Mouse (Mus musculus) left cerebral cortex, postnatal 14 days (tissue): ENCODE results near the gene Pdpn. TPM values are rescaled to one million over a fixed set of nuclear protein-coding genes. Genes with fewer than 3 reads are reported as not detected.

ENCODE experiments used
- DNase-seq, 2 experiments: peaks; one replicate each; pipeline ENCODE4 v3.0.0; 2021 to 2022; ENCODE audit warnings: low spot score in 2 of 2, mixed read lengths in 1 of 2
- intact Hi-C: fragments of 180-260 bp; cut with DNase I; formaldehyde crosslinking; loops from one replicate; pipeline ENCODE4 v1.15.1; 2025
- total RNA-seq, 2 experiments: library from RNA; stranded (reverse); gene quantifications; 2 replicates each; pipeline ENCODE4 v1.2.3; 2021

Pdpn gene
- total RNA-seq, 2 experiments from 2014 or later, result 11.7 to 12.7 TPM

DNA sequence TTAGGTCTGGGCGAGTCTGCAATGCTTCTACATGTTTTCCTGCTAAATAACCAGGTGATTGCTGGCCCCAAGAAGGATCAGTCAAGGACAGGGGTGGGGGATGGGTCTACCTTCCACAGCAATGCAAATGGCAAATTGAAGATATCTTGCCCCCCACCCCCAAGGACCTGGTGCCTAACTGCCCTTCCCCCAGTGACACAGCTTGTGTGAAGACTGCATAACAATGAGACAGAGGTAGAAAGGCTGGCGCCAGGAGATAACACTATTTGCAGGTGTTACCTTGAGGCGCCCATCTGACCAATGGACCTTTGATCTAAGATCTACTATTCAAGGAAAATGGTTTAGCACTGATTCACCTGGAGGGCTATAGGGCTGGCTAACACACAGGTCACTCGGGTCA lies 2.5 kb upstream of the Pdpn start:
- no peak for DNase-seq
- intact Hi-C loops, result no loop called here

DNA sequence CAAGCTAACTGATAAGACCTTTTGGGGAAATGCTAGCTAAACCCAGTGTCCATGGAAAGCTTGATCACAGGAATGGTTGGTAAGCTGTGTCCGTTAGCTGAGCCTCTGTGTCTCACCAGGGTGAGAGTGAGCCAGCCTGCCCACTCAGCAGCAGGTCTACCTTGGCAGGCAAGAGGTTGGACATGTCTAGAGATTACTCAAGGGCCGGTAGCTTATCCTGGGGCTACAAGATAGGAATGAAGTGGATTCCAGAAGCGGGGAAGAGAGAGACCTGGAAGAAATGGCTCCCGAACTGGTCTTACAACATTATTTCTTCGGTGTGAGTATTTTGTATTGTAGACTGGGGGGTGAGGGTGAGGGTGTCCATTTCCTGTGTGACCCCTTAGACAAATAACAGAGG lies 1.7 kb upstream of the Pdpn start:
- intact Hi-C loops, result no loop called here
- no peak for DNase-seq

DNA sequence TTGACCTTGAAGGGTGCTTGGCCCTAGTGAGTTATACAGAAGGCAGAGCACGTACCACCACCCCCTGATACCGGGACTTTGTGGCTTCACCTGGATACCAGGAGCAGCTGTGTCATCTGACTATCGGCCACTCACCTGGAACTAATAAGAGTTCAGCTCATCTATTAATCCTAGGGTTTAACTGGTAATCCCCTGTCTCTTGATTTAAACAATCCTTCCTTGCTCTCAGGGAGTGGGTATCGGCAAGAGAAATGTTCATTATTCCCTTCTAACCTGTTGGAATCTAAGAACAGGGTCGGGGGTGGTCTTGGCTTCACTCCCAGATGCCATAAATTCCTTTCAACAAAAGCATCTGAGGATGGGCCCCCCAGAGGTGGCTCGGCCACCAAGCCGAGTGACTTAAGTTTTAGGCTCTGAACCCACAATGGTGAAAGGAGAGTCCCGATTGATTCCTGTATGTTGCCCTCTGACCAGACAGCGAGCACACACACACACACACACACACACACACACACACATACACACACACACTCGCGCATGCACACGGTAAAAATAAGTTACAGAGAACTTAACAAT lies 837 bp upstream of the Pdpn start:
- intact Hi-C loops, result no loop called here
- no peak for DNase-seq

DNA sequence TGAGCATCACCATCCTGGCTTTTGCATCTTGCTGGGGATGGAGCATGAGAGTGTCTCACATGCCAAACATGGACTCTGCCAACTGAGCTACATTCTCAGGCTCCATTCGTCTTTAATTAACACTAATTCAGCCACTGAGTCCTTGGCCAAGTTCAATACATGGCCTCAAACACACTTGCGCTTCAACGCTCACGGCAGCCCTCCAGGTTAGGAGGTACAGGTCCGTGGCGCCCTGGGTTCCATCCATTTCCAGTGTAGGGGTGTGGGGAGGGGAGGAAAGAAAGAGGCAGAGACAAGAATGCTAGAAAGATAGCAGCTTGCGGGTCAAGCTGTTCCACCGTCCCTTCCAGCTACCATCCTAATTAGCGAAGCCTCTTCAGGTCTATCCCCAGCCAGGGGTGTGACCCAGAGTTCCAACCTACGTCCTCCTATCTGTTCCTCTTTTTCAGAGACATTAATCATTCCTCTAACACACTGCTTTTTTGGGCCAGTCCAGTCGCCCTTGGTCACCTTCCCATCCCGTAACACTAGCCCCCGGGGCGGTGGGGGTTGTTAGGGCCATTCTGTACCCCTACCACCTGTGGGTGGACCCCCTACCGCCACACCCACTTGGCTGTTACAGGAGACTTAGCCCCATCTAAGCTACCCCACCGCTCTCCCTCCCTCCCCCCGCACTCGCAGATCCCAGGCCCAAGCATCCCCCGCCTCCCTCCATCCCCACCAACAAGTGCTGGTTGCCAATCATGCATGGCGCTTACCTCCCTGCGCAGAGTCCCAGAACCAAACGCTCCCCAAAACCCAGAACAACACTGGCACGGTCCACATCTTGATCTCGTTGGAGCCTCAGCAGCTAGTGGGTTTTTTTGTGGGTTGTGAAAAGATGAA lies 691 bp downstream of the Pdpn start:
- intact Hi-C loops, result no loop called here
- DNase-seq, result no peak

DNA sequence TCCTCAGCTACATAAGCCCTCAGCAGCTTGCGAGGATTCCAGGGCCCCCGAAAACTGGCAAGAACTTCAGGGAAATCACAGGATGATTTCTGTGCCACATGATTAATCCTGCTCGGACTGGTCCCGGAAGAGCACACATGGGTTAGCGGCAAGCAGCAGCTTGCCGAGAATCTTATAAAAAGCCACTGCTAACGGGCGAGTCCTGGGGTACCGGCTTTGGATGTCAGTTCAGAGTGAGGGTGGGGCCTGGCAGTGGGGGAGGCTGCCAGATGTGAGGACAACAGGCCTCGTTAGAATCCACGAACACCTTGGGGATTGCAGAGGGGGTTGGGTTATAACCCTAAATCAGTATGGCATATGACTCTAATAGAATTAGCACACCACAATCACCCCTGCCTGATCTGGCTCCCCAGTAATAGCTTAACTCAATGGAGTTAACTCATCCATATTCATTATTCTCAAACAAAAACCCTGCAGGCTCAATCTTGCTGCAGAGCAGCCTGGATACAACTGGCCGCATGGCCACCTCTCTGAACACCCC lies 2.3 kb downstream of the Pdpn start:
- intact Hi-C loops, result no loop called here
- no peak for DNase-seq

DNA sequence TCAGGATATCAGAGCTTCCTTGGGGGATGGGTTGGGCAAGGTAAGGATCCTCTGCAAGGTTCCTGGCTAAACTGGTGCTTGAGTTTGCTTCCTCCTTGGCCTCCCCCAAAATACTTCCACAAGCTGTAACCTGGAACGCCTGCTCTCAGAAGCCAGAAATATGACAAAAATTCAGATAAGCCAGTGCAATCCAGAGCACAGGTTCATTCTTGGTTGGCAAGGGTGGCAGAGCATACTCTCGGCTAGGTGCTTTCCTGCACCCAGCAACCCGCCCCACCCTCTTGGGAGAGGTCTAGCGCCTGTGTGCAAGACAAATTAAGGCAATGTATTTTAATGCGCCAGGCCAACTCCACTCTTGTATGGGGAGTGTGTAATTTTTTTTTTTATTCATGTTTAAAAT lies 3.2 kb downstream of the Pdpn start:
- intact Hi-C loops, result no loop called here
- DNase-seq, result no peak

DNA sequence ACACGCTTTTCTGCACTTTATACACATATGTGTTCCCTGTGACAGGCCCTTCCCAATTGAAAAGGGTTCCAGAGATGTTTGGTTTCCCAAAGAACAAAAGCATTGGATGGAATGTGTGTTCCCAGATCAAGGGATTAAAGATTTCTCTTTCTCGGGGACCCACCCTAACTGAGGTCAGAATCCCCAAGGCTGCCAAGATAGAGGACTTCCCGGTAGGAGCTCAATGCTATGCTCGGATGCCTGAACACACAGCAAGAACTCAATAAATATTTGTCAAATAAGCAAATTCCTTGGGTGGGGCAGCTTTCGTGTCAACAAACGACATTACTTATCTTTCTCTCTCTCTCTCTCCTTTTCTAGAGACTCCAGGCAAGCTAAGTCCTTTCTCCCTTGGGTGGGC lies 5.0 kb downstream of the Pdpn start:
- intact Hi-C loops, result no loop called here
- DNase-seq, result no peak

DNA sequence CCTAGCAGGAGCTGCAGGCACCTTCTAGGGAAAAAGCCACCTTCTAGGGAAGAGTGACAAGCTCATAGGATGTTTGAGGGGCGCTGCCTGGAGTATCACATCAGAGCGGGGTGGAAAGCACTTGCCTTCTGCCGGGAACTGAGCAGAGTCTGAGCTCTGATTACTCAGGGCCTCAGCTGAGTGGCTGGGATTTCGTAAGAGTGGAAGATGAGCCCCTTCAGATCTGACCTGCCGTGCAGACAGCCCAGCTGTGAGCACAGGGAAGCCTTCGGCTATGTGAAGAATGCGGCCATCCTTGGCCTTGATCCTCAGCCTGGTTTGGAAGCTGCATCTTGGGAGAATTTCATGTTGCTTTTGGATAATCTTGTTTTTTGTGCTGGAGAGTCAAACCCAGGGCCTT lies 10.5 kb downstream of the Pdpn start:
- no peak for DNase-seq
- intact Hi-C loops, result no loop called here

DNA sequence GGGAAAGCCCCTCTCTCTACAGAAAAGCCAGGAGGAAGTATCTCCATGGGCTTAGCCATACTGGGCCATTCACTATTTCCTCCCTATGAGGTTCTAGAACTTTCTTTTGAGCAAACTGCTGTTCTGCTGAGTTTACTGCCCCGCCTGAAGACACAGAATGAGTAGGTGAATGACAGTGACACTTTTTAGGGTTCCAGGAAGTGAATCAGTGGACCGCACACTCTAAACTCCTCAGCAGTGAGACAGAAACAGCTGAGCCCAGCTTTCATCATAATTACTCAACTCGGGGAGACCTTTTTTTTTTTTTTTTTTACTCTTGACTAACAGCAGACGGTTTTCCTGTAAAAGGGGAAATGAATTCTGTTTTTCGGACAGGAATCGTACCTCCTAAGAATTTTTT lies 10.9 kb downstream of the Pdpn start:
- no peak for DNase-seq
- intact Hi-C loops, result no loop called here

DNA sequence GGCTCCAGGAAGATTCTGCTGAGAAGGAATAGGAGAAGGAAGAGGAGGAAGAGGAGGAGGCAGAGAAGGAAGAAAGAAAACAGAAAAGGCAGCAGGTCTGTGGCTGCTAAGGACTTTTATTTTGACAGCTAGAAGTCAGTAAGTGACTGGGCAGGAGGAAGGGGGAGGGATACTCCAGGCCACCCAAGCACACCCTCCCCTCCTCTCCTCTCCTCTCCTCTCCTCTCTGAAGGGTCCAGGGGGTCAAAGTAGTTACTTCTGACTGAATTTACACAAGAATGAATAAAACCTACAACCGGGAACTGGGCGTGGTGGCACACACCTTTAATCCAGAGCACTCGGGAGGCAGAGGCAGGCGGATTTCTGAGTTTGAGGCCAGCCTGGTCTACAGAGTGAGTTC lies 12.3 kb downstream of the Pdpn start:
- intact Hi-C loops, result no loop called here
- no peak for DNase-seq

DNA sequence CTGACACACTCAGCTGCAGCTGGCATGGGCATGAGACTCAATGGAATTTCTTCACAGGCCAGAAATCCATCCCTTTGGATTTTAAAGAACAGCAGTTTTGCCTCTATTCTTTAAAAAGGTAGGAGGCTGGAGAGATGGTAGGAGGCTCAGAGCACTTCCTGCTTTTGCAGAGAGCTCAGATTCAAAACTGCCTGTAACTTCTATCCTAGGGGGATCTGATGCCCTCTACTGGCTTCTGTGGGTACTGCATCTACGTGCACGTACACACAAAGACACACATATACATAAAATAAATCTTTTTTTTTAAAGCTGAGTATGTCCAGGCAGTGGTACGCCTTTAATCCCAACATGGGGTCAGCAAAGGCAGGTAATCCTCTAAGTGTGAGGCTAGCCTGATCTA lies 19.2 kb downstream of the Pdpn start:
- intact Hi-C loops, result no loop called here
- peak; percentile 34 to 52 for DNase-seq

DNA sequence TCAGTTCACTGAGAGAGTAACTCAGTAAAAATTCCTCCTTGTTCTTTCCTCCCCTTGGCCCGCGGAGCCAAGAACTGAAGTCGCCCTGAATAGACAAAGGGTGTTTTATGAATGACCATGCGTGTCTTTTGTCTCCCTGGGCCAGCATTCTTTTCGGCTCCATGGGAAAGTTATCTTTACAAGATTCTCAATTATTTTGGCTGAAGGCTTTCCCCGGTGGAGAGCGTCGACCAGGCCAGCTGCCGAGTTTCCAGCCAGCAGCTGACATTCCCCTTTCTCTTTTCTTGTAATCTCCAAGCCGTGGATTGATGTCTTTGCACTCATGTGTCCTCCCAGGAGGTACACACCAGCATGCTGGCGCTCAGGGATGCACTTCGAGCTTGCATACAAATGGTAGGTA lies 19.7 kb downstream of the Pdpn start:
- intact Hi-C loops, result no loop called here
- no peak for DNase-seq

DNA sequence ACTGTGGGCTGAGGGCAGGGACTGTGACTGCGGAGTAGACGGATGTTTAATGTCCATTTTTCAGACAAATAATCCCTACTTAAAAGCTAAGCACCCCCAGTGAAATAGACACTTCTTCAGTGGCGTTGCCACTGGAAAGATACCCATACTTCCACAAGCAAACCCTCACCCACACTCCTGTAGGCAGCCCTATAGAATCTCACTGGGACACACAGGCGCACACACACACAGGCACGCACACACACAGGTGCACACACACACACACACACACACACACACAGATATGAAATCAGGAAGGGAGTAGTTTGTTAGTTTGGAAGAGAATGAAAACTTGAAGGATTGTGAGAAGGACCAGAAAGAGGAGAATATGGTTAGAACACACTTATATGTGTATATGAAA lies 20.3 kb downstream of the Pdpn start:
- DNase-seq, result no peak
- intact Hi-C loops, result no loop called here

DNA sequence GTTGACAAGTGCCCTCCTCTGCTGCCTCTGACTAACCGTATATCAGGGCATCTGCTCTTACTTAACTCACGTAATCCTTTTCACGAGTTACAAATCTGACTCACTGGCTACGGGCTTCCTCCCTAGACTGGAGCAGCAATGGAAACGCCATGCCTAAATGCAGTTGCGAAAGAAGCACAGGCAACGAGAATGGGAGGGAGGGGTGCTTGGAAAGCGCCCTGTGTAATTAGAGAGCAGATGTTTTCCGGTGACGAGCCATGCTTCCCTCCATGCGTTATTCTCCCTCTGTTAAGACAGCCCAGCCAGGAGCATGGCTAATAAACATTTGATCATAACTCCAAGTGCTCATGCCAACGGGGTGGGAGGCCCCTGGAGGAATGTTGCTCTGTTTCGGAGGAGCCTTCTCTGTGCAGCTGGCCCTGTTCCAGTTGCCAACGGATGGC lies 20.9 kb downstream of the Pdpn start:
- DNase-seq, result peak; percentile 52 to 72
- intact Hi-C loops, result no loop called here

DNA sequence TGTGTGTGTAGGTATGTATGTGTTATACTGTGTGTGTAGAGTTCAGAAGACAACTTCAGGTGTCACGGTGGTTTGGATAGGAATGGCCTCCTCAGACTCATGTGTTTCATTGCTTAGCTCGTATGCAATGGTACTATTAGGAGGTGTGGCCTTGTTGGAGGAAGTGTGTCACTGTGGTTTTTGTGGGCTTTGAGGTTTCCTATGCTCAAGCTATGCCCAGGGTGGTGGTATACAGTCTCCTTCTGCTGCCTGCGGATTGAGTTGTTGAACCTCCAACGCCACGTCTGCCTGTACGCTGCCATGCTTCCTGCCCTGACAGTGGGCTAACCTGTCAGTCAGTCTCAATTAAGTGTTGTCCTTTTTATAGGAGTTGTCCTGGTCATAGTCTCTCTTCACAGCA lies 22.0 kb downstream of the Pdpn start:
- intact Hi-C loops, result no loop called here
- no peak for DNase-seq

DNA sequence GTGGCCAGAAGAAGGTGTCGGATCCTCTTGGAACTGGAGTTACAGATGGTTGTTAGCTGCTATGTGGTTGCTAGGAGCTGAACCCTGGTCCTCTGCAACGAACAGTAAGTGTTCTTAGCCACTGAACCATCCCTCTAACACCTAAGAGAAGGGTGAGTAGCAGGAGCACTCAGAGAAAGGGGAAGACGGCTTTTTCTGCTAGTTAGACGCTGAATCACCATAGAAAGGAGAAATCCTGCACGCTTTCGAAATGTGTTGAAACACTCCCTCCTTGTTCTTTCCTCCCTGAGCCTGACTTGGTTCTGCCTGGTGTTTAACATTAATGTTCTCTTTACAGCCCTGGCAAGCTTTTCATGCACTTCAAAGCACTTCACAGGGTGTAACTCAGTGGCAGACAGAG lies 27.8 kb downstream of the Pdpn start:
- intact Hi-C loops, result no loop called here
- DNase-seq, result peak in 1 of 2 experiments; percentile 37

DNA sequence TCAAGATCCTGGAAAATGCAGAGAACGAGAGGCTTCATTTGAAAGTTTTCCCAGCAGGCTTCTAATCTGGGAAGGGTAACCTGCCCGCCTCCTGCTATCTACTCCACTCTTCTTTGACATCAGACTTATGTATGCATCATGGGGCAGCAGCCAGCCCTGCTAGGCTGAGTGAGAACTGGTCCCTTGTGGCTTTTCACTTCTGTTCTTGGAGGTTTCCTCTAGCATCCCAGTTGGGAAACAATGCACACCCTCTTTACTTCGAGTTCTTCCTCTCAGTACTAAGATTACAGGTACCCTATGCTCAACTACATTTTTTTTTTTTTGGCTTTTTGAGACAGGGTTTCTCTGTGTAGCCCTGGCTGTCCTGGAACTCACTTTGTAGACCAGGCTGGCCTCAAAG lies 28.5 kb downstream of the Pdpn start:
- intact Hi-C loops, result no loop called here
- no peak for DNase-seq

DNA sequence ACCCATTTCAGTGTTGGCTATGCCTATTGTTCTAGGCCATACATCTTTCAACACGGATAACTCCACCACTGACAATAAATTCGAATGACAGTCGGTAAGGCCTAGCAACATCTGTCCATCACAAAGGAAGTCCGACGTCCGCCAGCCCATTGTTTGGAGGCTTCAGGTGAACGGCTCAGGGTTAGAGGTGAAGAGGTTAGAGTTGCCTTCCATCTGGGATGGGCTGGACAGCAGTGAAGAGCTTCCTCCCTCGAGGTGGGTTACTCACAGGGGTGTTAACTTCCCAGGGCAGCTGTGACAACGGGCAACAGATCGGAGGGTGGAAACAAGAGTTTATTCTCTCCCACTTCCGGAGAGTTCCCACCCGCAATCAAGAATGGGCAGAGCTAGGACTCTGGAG lies 36.7 kb downstream of the Pdpn start:
- DNase-seq, result no peak
- intact Hi-C loops, result no loop called here

DNA sequence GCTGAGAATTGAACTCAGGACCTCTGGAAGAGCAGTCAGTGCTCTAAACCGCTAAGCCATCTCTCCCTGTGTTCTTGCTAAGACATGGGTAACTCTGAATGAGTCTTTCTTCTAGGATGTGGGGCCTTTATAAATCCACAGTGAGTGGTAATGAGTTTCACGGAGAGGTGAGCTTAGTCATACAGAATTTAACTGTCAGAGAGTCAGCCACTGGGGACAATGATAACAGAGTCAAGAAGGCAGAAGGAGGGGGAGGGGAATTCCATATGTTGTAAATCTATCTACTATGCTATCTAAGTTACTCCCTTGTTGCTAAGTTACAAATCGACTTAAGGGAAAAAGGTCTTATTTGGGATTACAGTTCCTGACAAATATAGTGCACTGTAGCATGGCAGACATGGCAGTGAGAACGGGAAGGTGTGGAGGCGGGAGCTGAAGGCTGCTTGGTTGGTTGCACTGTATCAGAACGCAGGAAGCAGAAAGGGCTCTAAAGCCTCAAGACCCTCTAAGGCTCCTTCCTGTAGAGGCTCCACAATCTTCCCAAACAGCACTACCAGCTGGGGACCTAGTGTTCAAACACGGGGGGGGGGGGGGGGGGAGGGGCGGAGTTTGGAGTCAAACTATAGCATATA lies 39.5 kb downstream of the Pdpn start:
- DNase-seq, result peak in 1 of 2 experiments; percentile 43
- intact Hi-C loops, result loop anchor here (5.0 kb wide), 1 partner anchor 122 kb away; no protein-coding TSS in a partner anchor

DNA sequence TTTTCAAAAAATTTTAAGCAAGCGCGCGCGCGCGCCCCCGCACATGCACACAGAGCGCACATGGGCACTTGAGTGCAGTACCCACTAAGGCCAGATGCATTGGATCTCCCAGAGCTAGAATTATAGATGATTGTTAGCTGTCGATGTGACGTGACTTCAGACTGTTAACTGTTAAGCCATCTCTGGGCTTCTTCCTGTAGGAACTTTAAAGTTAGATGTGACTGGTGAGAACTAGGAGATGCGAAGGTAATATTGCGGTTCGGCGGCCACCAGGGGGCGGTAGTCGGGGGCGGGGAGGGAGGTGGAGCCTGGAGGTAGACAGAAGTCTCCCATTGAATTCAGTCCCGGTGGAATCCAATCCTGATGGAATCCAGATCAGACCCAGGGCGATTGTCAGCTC lies 40.8 kb downstream of the Pdpn start:
- DNase-seq, result peak in 1 of 2 experiments; percentile 42
- intact Hi-C loops, result loop anchor here (5.0 kb wide), 1 partner anchor 124 kb away; no protein-coding TSS in a partner anchor
